Comparison of ENCODE assay signal across 7 mouse cellular contexts in the genomic region with DNA sequence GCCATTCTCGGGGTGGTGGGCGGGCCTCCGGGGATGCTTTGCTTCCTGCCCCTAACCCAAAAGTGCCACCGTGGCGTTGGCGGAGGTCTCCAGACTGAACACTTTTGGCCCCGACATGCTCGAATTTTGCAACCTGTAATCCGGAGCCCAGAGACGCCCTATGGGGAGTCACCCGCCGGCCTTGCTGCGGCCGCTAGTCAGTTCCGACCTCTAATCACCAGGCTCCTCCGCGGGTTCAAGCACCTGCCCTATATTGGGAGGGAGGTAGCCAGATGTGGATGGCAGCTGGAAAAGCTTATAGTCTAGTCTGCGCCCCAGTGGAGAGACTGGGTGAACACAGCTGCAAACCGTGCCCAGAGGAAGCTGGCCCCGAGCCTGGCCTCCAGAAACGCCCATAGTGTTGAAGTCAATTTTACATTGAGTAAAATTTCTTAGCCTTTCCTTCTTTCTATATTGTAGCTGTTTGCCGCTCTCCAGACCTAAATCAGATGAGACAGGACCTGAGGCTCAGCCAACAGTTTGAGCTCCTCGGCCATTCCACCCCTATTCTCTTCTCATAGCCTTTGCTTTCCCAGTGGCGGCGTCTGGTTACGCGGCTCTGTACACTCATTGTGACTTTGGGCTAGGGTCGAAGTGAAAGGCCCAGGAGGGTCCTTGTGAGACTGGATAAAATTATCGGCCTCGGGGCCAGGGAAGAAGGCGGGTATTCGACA. TPM values are rescaled to one million over a fixed set of nuclear protein-coding genes. Genes with fewer than 3 reads are reported as not detected.
DNase-seq lines count a peak whose midpoint lies in the region; ATAC-seq and TF ChIP-seq lines count a peak whose summit lies in the region.

No protein-coding gene starts in this region.

- peak overlapping the region; percentile 85 for H3K9ac ChIP-seq in liver, embryonic 16.5 days (ENCODE audit: low read depth, low read length)
- peak overlapping the region; percentile 93 for H3K9ac ChIP-seq in stomach, embryonic 16.5 days (ENCODE audit: low read length)

- WGBS in thymus, adult 2 months: 1% methylated on average over 32 of the region's 32 CpGs
- WGBS in liver, embryonic 16.5 days (ENCODE audit: insufficient replicate concordance): 2% methylated on average over 32 of the region's 32 CpGs
- under 1% methylated on average over 32 of the region's 32 CpGs for WGBS in stomach, embryonic 16.5 days

- H3K4me1 ChIP-seq in thymus, adult 2 months (replicated peaks; ENCODE audit: control insufficient read depth, insufficient read depth, low read length): peaks cover 30% of the 10 kb centered on the region
- H3K4me1 ChIP-seq in cortical plate, adult 2 months (ENCODE audit: control insufficient read depth, insufficient read depth, low read length): no peaks in the 10 kb centered on the region
- peaks cover 42% of the 10 kb centered on the region for H3K4me1 ChIP-seq in liver, embryonic 16.5 days (ENCODE audit: control insufficient read depth, low read depth, low read length)
- H3K4me1 ChIP-seq in stomach, embryonic 16.5 days (ENCODE audit: control insufficient read depth, insufficient read depth, low read length): peaks cover 26% of the 10 kb centered on the region

- intact Hi-C loops in heart, postnatal 36 days (cut with DNase I): loop anchor here (2.0 to 5.0 kb wide), 3 partner anchors 17 to 85 kb away; no protein-coding TSS in a partner anchor

- H3K36me3 ChIP-seq in thymus, adult 2 months (ENCODE audit: control insufficient read depth, insufficient read depth, low read length): no peaks in the 10 kb centered on the region
- no peaks in the 10 kb centered on the region for H3K36me3 ChIP-seq in liver, embryonic 16.5 days (ENCODE audit: control insufficient read depth, insufficient read depth)
- H3K36me3 ChIP-seq in stomach, embryonic 16.5 days (ENCODE audit: control insufficient read depth, insufficient read depth, low read length): no peaks in the 10 kb centered on the region

- peak overlapping the region; percentile 97 for H3K4me2 ChIP-seq in liver, embryonic 16.5 days (ENCODE audit: low read depth, low read length)
- H3K4me2 ChIP-seq in stomach, embryonic 16.5 days (ENCODE audit: low read depth, low read length): peak overlapping the region; percentile 98

- no peak for TF ChIP-seq CTCF in thymus, adult 2 months (IDR thresholded peaks at IDR 0.05; ENCODE audit: borderline replicate concordance, control insufficient read depth, extremely low read depth, insufficient read depth, low read length, poor library complexity)
- no peak for TF ChIP-seq CTCF in cortical plate, adult 2 months (IDR thresholded peaks at IDR 0.05; ENCODE audit: extremely low read depth, insufficient read depth, low read length)

- peak; percentile 45 for ATAC-seq in liver, embryonic 16.5 days (ENCODE audit: low read depth)
- peak; percentile 32; the same call in 1 of the 2 replicates for ATAC-seq in stomach, embryonic 16.5 days (ENCODE audit: insufficient read depth, low FRiP score)

- H3K4me3 ChIP-seq in thymus, adult 2 months (ENCODE audit: control insufficient read depth, insufficient read depth, low read length): peak overlapping the region; percentile 80
- H3K4me3 ChIP-seq in cortical plate, adult 2 months (ENCODE audit: insufficient read depth, low read length): peak overlapping the region; percentile 71
- peak overlapping the region; percentile 74 for H3K4me3 ChIP-seq in liver, embryonic 16.5 days (ENCODE audit: low read depth, low read length)
- peak overlapping the region; percentile 75 for H3K4me3 ChIP-seq in stomach, embryonic 16.5 days (replicated peaks; ENCODE audit: low read length)

- H3K27ac ChIP-seq in thymus, adult 2 months (ENCODE audit: control insufficient read depth, insufficient read depth, low read length): no peak overlapping the region
- no peak overlapping the region for H3K27ac ChIP-seq in cortical plate, adult 2 months (ENCODE audit: insufficient read depth, low read length)
- peak overlapping the region; percentile 89 for H3K27ac ChIP-seq in liver, embryonic 16.5 days (ENCODE audit: low read length)
- peak overlapping the region; percentile 99 for H3K27ac ChIP-seq in stomach, embryonic 16.5 days (ENCODE audit: low read length)

- H3K9me3 ChIP-seq in liver, embryonic 16.5 days (replicated peaks; ENCODE audit: control insufficient read depth, low read length): no peaks in the 10 kb centered on the region
- H3K9me3 ChIP-seq in stomach, embryonic 16.5 days (replicated peaks; ENCODE audit: control insufficient read depth, low read length): no peaks in the 10 kb centered on the region

- DNase-seq in thymus, adult 2 months: no peak
- no peak for DNase-seq in thymus, postnatal 36 days
- DNase-seq in heart, postnatal 36 days: peak; percentile 23 to 39
- no peak for DNase-seq in gastrocnemius, adult 8-10 months (ENCODE audit: low spot score in 2 of 2)

- no peak for TF ChIP-seq POLR2A in thymus, adult 2 months (IDR thresholded peaks at IDR 0.05; ENCODE audit: control insufficient read depth, extremely low read depth, insufficient read depth, low read length, poor library complexity)
- no peak for TF ChIP-seq POLR2A in cortical plate, adult 2 months (IDR thresholded peaks at IDR 0.05; ENCODE audit: extremely low read depth, insufficient read depth, low read length)

- H3K27me3 ChIP-seq in thymus, adult 2 months (ENCODE audit: control insufficient read depth, insufficient read depth, low read length): peaks cover 33% of the 10 kb centered on the region
- peaks cover 51% of the 10 kb centered on the region for H3K27me3 ChIP-seq in liver, embryonic 16.5 days (ENCODE audit: control insufficient read depth, insufficient read depth, low read depth, low read length)
- peaks cover 40% of the 10 kb centered on the region for H3K27me3 ChIP-seq in stomach, embryonic 16.5 days (ENCODE audit: control insufficient read depth, insufficient read depth, low read length)

RNA-seq across cellular contexts. Expression of a gene that starts 0.4 kb away (rescaled TPM):
- polyA plus RNA-seq in thymus, adult 2 months (2012; rRNA removed): 4.6 and 7.9 TPM in 2 replicates
- polyA plus RNA-seq in cortical plate, adult 2 months (2012; rRNA removed): 6.8 and 9.1 TPM in 2 replicates
- 1 to 10 TPM; 4.6 to 4.8 TPM for total RNA-seq in heart, postnatal 36 days (2021)
- 0.18 and 0.35 TPM in 2 replicates for polyA plus RNA-seq in liver, embryonic 16.5 days (2015; fragmentation: Nextera tagmentation; extraction: Ambion mirVana)
- polyA plus RNA-seq in stomach, embryonic 16.5 days (2015; fragmentation: Nextera tagmentation; extraction: Ambion mirVana): 22.9 and 41.4 TPM in 2 replicates
- 1 to 10 TPM; 5.3 to 9.2 (median 7.1) TPM for total RNA-seq in gastrocnemius, adult 8-10 months (2022)

RNA-seq across cellular contexts. Expression of a gene that starts 28.2 kb away (rescaled TPM):
- 46.9 and 61.1 TPM in 2 replicates for polyA plus RNA-seq in thymus, adult 2 months (2012; rRNA removed)
- polyA plus RNA-seq in cortical plate, adult 2 months (2012; rRNA removed): 113 and 119 TPM in 2 replicates
- 10 to 100 TPM; 11.6 to 14.2 TPM for total RNA-seq in heart, postnatal 36 days (2021)
- polyA plus RNA-seq in liver, embryonic 16.5 days (2015; fragmentation: Nextera tagmentation; extraction: Ambion mirVana): 2.9 and 3.5 TPM in 2 replicates
- 28.3 and 29.8 TPM in 2 replicates for polyA plus RNA-seq in stomach, embryonic 16.5 days (2015; fragmentation: Nextera tagmentation; extraction: Ambion mirVana)
- 10 to 100 TPM; 21.2 to 25.8 (median 22.7) TPM for total RNA-seq in gastrocnemius, adult 8-10 months (2022)

RNA-seq across cellular contexts. Expression of a gene that starts 30.0 kb away (rescaled TPM):
- polyA plus RNA-seq in thymus, adult 2 months (2012; rRNA removed): 0.33 and 0.47 TPM in 2 replicates
- 7.5 and 8.8 TPM in 2 replicates for polyA plus RNA-seq in cortical plate, adult 2 months (2012; rRNA removed)
- total RNA-seq in heart, postnatal 36 days (2021): under 1 TPM; 0.11 to 0.19 TPM
- not detected in 2 replicates for polyA plus RNA-seq in liver, embryonic 16.5 days (2015; fragmentation: Nextera tagmentation; extraction: Ambion mirVana)
- 0.21 and 0.48 TPM in 2 replicates for polyA plus RNA-seq in stomach, embryonic 16.5 days (2015; fragmentation: Nextera tagmentation; extraction: Ambion mirVana)
- 1 to 10 TPM; 2.9 to 5.4 (median 4.1) TPM for total RNA-seq in gastrocnemius, adult 8-10 months (2022)

Comparison
In these comparisons a context has a peak if more than half of its experiments do, and no peak if none do; other contexts are left out.
1. DNase-seq: peak in heart, postnatal 36 days (2 of 2); none in thymus, adult 2 months (single experiment), thymus, postnatal 36 days (0 of 2) and gastrocnemius, adult 8-10 months (0 of 2).
2. H3K27ac ChIP-seq: peak in liver, embryonic 16.5 days (single experiment) and stomach, embryonic 16.5 days (single experiment); none in thymus, adult 2 months (single experiment) and cortical plate, adult 2 months (single experiment).
3. Peak in every context shown above with its lines, with median percentiles within 50 percentile points of each other: H3K4me3 ChIP-seq.